Mouse (Mus musculus): ENCODE results near the gene Unc5cl. TPM values are rescaled to one million over a fixed set of nuclear protein-coding genes. Genes with fewer than 3 reads are reported as not detected.

Gene Unc5cl
- total and polyA plus RNA-seq, 3 experiments, result 0.21 to 0.27 (median 0.23) TPM

DNA sequence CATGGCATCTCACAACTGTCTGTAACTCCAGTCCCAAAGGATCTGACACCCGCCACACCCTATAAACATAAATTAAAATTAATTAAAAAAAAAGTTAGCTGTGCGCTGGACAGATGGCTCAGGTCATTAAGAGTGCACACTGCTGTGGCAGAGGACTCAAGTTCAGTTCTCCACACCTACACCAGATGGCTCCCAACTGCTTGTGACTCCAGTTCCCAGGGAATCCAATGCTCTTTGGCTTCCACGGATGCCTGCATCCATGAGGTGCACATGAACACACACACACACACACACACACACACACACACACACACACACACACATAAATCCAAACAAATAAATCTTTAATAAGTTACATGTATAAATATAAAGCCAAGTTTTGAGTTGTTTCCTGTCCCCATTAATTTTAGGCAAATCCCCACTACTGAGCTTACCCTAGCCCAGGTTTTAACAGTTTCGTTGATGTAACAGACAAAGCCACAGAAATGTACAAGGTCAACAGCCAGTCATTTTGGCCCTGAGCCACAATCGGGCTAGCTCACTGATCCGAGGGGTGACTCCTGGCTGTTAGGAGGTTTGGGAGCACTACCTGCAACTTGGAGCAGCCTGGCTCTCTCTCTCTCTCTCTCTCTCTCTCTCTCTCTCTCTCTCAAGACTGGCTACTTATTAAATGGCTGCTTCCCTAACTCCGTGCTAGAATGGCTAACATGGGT, 11.8 kb upstream of the Unc5cl start:
- no peak overlapping the region for H3K4me3 ChIP-seq
- WGBS, result 77% methylated on average over 7 of the region's 7 CpGs
- H3K36me3 ChIP-seq (ENCODE audit: control insufficient read depth, insufficient read depth, low read length), result no peaks in the 10 kb centered on the region
- no peaks in the 10 kb centered on the region for H3K27me3 ChIP-seq (ENCODE audit: control insufficient read depth, insufficient read depth, low read length)
- DNase-seq, result no peak
- intact Hi-C loops (cut with DNase I), result no loop called here
- H3K27ac ChIP-seq, result no peak overlapping the region
- no peaks in the 10 kb centered on the region for H3K79me2 ChIP-seq (replicated peaks; ENCODE audit: control insufficient read depth, insufficient read depth, low read length)
- no peak for TF ChIP-seq POLR2A (IDR thresholded peaks at IDR 0.05; ENCODE audit: insufficient read depth, low read depth, low read length)
- no peak for TF ChIP-seq EP300 (IDR thresholded peaks at IDR 0.05; ENCODE audit: insufficient read depth, low read depth, low read length)
- TF ChIP-seq CTCF (IDR thresholded peaks at IDR 0.05), result no peak; the same call in 1 of the 2 replicates
- no peak overlapping the region for H3K9ac ChIP-seq (ENCODE audit: low read depth, low read length)
- H3K4me1 ChIP-seq (ENCODE audit: control insufficient read depth, insufficient read depth, low read length), result peaks cover 1% of the 10 kb centered on the region

DNA sequence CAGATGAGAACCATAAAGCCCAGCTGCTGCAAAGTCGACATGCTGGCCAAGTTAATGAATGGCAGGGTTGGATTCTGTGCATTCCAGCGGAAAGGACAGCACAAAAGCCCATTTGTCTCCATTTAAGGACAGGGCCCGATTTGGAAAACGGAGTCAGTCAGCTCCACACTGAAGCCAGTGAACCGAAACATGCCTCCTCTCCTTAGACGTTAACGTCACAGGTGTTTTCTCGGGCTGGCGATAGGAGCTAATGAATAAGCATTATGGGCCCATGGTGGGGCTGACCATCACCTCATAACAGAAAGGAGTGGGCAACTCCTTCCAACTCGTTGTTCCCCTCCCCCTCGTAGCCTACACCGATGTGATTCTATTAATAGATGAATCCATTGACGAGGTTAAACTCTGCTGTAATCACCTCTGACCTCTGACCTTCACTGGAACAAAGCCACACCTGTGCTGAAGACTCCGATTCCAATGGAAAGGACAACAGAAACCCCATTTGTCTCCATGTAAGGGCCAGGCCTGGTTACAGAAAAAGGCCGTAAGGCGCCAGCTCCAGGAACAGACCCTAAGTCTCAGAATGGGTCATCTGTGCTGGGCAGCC, 11.1 kb upstream of the Unc5cl start:
- H3K27me3 ChIP-seq (ENCODE audit: control insufficient read depth, insufficient read depth, low read length), result no peaks in the 10 kb centered on the region
- H3K27ac ChIP-seq, result no peak overlapping the region
- no peaks in the 10 kb centered on the region for H3K36me3 ChIP-seq (ENCODE audit: control insufficient read depth, insufficient read depth, low read length)
- 80% methylated on average over 16 of the region's 16 CpGs for WGBS
- no peak for TF ChIP-seq CTCF (IDR thresholded peaks at IDR 0.05)
- no peak for TF ChIP-seq EP300 (IDR thresholded peaks at IDR 0.05; ENCODE audit: insufficient read depth, low read depth, low read length)
- no peak for DNase-seq
- no peaks in the 10 kb centered on the region for H3K4me1 ChIP-seq (ENCODE audit: control insufficient read depth, insufficient read depth, low read length)
- no peak overlapping the region for H3K4me3 ChIP-seq
- no peak overlapping the region for H3K9ac ChIP-seq (ENCODE audit: low read depth, low read length)
- intact Hi-C loops (cut with DNase I), result no loop called here
- no peaks in the 10 kb centered on the region for H3K79me2 ChIP-seq (replicated peaks; ENCODE audit: control insufficient read depth, insufficient read depth, low read length)

DNA sequence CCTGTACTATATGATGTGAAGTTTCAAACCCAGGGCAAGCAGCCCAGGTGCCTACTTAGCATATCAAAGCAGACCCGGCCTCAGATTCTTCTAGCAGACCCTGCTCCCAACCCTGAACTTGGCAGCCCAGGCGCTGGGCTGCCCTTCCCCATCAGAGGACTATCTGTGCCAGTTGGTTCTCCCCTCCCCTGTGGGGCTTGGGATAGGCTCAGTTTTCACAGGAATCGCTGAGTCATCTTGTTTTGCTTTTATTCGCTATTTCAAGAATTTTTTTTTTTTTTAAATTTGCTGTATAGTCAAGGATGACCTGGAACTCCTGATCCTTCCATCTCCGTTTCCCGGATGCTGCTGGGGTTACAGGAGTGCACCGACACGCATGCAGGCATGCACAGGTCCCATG, 7.0 kb upstream of the Unc5cl start:
- no peaks in the 10 kb centered on the region for H3K79me2 ChIP-seq (replicated peaks; ENCODE audit: control insufficient read depth, insufficient read depth, low read length)
- H3K36me3 ChIP-seq (ENCODE audit: control insufficient read depth, insufficient read depth, low read length), result no peaks in the 10 kb centered on the region
- TF ChIP-seq POLR2A (IDR thresholded peaks at IDR 0.05; ENCODE audit: insufficient read depth, low read depth, low read length), result no peak
- WGBS, result 67% methylated on average over 8 of the region's 8 CpGs
- intact Hi-C loops (cut with DNase I), result no loop called here
- H3K27me3 ChIP-seq (ENCODE audit: control insufficient read depth, insufficient read depth, low read length), result no peaks in the 10 kb centered on the region
- DNase-seq, result no peak
- no peak overlapping the region for H3K9ac ChIP-seq (ENCODE audit: low read depth, low read length)
- H3K27ac ChIP-seq, result no peak overlapping the region
- no peak overlapping the region for H3K4me3 ChIP-seq
- no peaks in the 10 kb centered on the region for H3K4me1 ChIP-seq (ENCODE audit: control insufficient read depth, insufficient read depth, low read length)

DNA sequence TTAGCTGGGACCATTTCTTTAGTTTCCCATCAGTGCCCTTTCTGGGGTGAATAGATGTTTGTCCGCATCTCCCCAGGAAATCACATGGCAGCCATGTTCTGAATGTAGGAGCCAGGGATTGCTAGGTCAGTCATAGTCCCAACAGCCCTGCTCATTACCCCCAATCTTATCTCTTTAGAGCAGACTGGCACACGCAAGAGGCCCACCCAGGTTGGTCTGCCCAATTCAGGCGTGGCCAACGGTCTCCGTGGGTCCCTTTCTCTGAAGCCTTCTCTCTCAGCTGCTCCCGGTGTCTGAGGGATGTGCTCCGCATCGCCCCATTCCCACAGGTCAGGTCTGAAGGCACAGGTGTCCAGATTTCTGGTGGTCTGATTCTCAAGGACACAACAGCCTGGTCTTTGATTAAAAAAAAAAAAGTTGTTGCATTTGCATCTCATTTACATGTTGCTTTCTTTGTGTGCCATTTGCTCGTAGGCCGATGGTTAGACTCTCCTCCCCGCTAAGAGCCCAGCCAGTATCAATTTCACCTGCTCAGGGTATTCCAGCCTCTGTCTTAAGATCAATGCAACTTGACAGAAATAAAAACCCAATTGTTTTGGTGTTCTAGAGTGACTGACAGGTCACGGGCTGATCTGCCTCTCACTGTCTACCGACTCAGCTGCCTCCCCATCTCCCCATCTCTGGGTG, 3.9 kb upstream of the Unc5cl start:
- TF ChIP-seq CTCF (IDR thresholded peaks at IDR 0.05) (no peak), EP300 (IDR thresholded peaks at IDR 0.05; ENCODE audit: insufficient read depth, low read depth, low read length) (no peak), POLR2A (IDR thresholded peaks at IDR 0.05; ENCODE audit: insufficient read depth, low read depth, low read length) (no peak)
- no peak overlapping the region for H3K27ac ChIP-seq
- intact Hi-C loops (cut with DNase I), result loop anchor here (5.0 kb wide), 1 partner anchor 34 kb away; no protein-coding TSS in a partner anchor
- 84% methylated on average over 13 of the region's 13 CpGs for WGBS
- no peak for DNase-seq
- H3K36me3 ChIP-seq (ENCODE audit: control insufficient read depth, insufficient read depth, low read length), result no peaks in the 10 kb centered on the region
- no peaks in the 10 kb centered on the region for H3K79me2 ChIP-seq (replicated peaks; ENCODE audit: control insufficient read depth, insufficient read depth, low read length)
- no peaks in the 10 kb centered on the region for H3K4me1 ChIP-seq (ENCODE audit: control insufficient read depth, insufficient read depth, low read length)
- H3K4me3 ChIP-seq, result no peak overlapping the region
- no peaks in the 10 kb centered on the region for H3K27me3 ChIP-seq (ENCODE audit: control insufficient read depth, insufficient read depth, low read length)
- no peak overlapping the region for H3K9ac ChIP-seq (ENCODE audit: low read depth, low read length)

DNA sequence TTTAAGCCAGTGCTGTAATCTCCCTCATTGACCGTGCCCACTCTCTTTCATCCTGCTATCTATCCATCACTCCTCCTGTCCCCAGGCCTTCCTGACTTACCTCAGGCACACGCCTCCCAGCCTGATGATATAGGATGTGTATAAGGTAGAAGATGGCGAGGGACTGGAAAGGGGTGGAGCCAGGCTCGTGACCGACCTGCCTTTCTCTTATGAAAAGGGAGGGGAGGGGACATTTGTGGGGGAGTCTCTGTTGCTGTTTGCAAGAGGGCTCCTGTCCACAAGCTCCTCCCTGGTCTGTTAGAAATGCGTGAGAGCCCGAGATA, 3.4 kb upstream of the Unc5cl start, which contains the start of gene Tspo2:
Gene Tspo2, minus strand, starts transcription at position 170 of the 323 bp plus-strand sequence.
- no peak within 1 kb of the TSS for H3K27ac ChIP-seq
- intact Hi-C loops (cut with DNase I), result loop anchor here (5.0 kb wide), 1 partner anchor 34 kb away; no protein-coding TSS in a partner anchor
- H3K27me3 ChIP-seq (ENCODE audit: control insufficient read depth, insufficient read depth, low read length), result no peaks in the 10 kb centered on the region
- H3K79me2 ChIP-seq (replicated peaks; ENCODE audit: control insufficient read depth, insufficient read depth, low read length), result no peaks in the 10 kb centered on the region
- no peak within 1 kb of the TSS for H3K9ac ChIP-seq (ENCODE audit: low read depth, low read length)
- no peak within 1 kb of the TSS for H3K4me3 ChIP-seq
- no peaks in the 10 kb centered on the region for H3K4me1 ChIP-seq (ENCODE audit: control insufficient read depth, insufficient read depth, low read length)
- H3K36me3 ChIP-seq (ENCODE audit: control insufficient read depth, insufficient read depth, low read length), result no peaks in the 10 kb centered on the region
- no peak for DNase-seq
- TF ChIP-seq POLR2A (IDR thresholded peaks at IDR 0.05; ENCODE audit: insufficient read depth, low read depth, low read length), result no peak
- 67% methylated on average over 7 of the region's 7 CpGs for WGBS
